Mouse (Mus musculus): ENCODE measurements around the gene Hoxa7. TPM values are rescaled to one million over a fixed set of nuclear protein-coding genes. Genes with fewer than 3 reads are reported as not detected.
A peak's percentile ranks its signal among the peaks of the same experiment; 100 is the strongest.

The Hoxa7 gene
- total RNA-seq, 2 experiments from 2014 or later: not detected

GRCm38 (mm10) chr6:52178918-52179665, 42.6 kb downstream of the Hoxa7 start:
- no peak for DNase-seq (ENCODE audit: low spot score in 2 of 2)

GRCm38 (mm10) chr6:52177806-52178205, 43.8 kb downstream of the Hoxa7 start:
- DNase-seq (ENCODE audit: low spot score in 2 of 2): no peak

- DNase-seq (ENCODE audit: low spot score in 2 of 2): no peak
Measured at GRCm38 (mm10) chr6:52177061-52177735, 44.5 kb downstream of the Hoxa7 start, which contains the start of gene 5730596B20Rik. Gene 5730596B20Rik, plus strand, starts transcription at chr6:52177498.

- no peak for DNase-seq (ENCODE audit: low spot score in 2 of 2)
Measured at GRCm38 (mm10) chr6:52176391-52176790, 45.3 kb downstream of the Hoxa7 start.

- no peak for DNase-seq (ENCODE audit: low spot score in 2 of 2)
Measured at GRCm38 (mm10) chr6:52175864-52176263, 45.8 kb downstream of the Hoxa7 start.

- DNase-seq (ENCODE audit: low spot score in 2 of 2): no peak
Measured at GRCm38 (mm10) chr6:52174968-52175751, 46.5 kb downstream of the Hoxa7 start.

- DNase-seq (ENCODE audit: low spot score in 2 of 2): no peak
Measured at GRCm38 (mm10) chr6:52173648-52174047, 48.0 kb downstream of the Hoxa7 start.

GRCm38 (mm10) chr6:52172501-52172900, 49.2 kb downstream of the Hoxa7 start:
- no peak for DNase-seq (ENCODE audit: low spot score in 2 of 2)

GRCm38 (mm10) chr6:52171938-52172337, 49.7 kb downstream of the Hoxa7 start:
- DNase-seq (ENCODE audit: low spot score in 2 of 2): no peak

- no peak for DNase-seq (ENCODE audit: low spot score in 2 of 2)
Measured at GRCm38 (mm10) chr6:52171331-52171730, 50.3 kb downstream of the Hoxa7 start.

GRCm38 (mm10) chr6:52170898-52171223, 50.8 kb downstream of the Hoxa7 start:
- DNase-seq (ENCODE audit: low spot score in 2 of 2): no peak

GRCm38 (mm10) chr6:52170166-52170897, 51.3 kb downstream of the Hoxa7 start:
- no peak for DNase-seq (ENCODE audit: low spot score in 2 of 2)

GRCm38 (mm10) chr6:52169499-52170165, 52.0 kb downstream of the Hoxa7 start:
- DNase-seq (ENCODE audit: low spot score in 2 of 2): no peak

GRCm38 (mm10) chr6:52168191-52169055, 53.2 kb downstream of the Hoxa7 start:
- peak in 1 of 2 experiments; percentile 1 for DNase-seq (ENCODE audit: low spot score in 2 of 2)

- peak in 1 of 2 experiments; percentile 0 for DNase-seq (ENCODE audit: low spot score in 2 of 2)
Measured at GRCm38 (mm10) chr6:52167736-52168161, 53.9 kb downstream of the Hoxa7 start.

- DNase-seq (ENCODE audit: low spot score in 2 of 2): no peak
Measured at GRCm38 (mm10) chr6:52167176-52167575, 54.5 kb downstream of the Hoxa7 start.

GRCm38 (mm10) chr6:52166431-52167077, 55.1 kb downstream of the Hoxa7 start:
- DNase-seq (ENCODE audit: low spot score in 2 of 2): peak in 1 of 2 experiments; percentile 0

- DNase-seq (ENCODE audit: low spot score in 2 of 2): peak in 1 of 2 experiments; percentile 0
Measured at GRCm38 (mm10) chr6:52165441-52166370, 55.9 kb downstream of the Hoxa7 start.

All from left cerebral cortex, adult 18-20 months (tissue).